Mouse (Mus musculus) G1E-ER4 (cell line): Measurements from ENCODE around the gene Myb. TPM values are rescaled to one million over a fixed set of nuclear protein-coding genes. Genes with fewer than 3 reads are reported as not detected.

Source experiments
- GATA1 ChIP-seq: IDR thresholded peaks from one replicate; pipeline ENCODE4 v1.8.0; 2012; ENCODE audit warnings: low read length, inconsistent platforms
- polyA plus RNA-seq: library from polyadenylated mRNA; stranded (reverse); fragments of >175 nt; gene quantifications from 2 replicates; pipeline ENCODE4 v1.2.3, GENCODE M21; 2012

Gene Myb
- polyA plus RNA-seq, 1 experiment, result 44.3 TPM

- TF ChIP-seq GATA1, result no peak
Measured at GRCm38 (mm10) chr10:21077151-21077719, 83.5 kb downstream of the Myb start.

DNA sequence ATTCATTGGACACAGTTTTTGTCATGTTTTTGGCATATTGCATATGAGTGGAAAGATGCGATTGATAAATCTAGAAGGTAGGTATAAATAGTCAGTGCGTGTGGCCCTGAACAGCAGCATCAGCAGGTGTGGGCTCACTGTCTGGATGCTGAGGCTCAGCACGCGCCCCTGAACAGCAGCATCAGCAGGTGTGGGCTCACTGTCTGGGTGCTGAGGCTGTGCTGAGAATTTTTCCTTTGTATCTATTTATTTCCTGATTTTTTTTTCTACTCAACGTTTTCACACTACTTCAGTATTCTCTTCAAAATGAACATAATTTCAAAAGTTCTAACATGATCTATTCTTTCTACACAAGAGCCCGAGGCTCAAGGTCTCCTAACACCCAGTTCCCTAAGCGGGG, 84.1 kb downstream of the Myb start:
- no peak for TF ChIP-seq GATA1

- TF ChIP-seq GATA1, result no peak
Measured at GRCm38 (mm10) chr10:21076137-21076536, 84.6 kb downstream of the Myb start.

Other genes with a start within 250 kb of the Myb start
- 3.7 and 3.8 TPM in 2 replicates for gene Ahi1, start 208.4 kb downstream of the Myb start, polyA plus RNA-seq
- 75.5 and 170 TPM in 2 replicates for gene Hbs1l, start 135.0 kb upstream of the Myb start, polyA plus RNA-seq
- not detected in 2 replicates for gene Aldh8a1, start 216.3 kb upstream of the Myb start, polyA plus RNA-seq